Mouse (Mus musculus) hindbrain, postnatal 0 days (tissue): ENCODE data around the gene Tbc1d21. TPM values are rescaled to one million over a fixed set of nuclear protein-coding genes. Genes with fewer than 3 reads are reported as not detected.

Experiments
- ATAC-seq: fragments of 200-750 bp; cut with Nextera tagmentation; 2 replicates; pipeline ENCODE4 v1.8.0; 2017; ENCODE audit warnings: mild to moderate bottlenecking, moderate TSS enrichment, moderate library complexity
- DNase-seq: peaks from one replicate; pipeline ENCODE4 v3.0.0-alpha.2; 2015; ENCODE audit warnings: low spot score
- H3K27ac ChIP-seq: fragments of 300-500 bp; sonication (generic); 2 replicates; pipeline ENCODE4 v1.5.1; 2014; ENCODE audit warnings: mild to moderate bottlenecking
- H3K27me3 ChIP-seq: fragments of 300-500 bp; sonication (generic); 2 replicates; pipeline ENCODE4 v1.6.1; 2014; ENCODE audit warnings: low read length, mixed read lengths; ENCODE audit not compliant: insufficient read depth
- H3K36me3 ChIP-seq: fragments of 300-500 bp; sonication (generic); 2 replicates; pipeline ENCODE4 v1.6.1; 2014; ENCODE audit warnings: low read length, mixed read lengths; ENCODE audit not compliant: insufficient read depth
- H3K4me1 ChIP-seq: fragments of 300-500 bp; sonication (generic); 2 replicates; pipeline ENCODE4 v1.6.1; 2014; ENCODE audit warnings: antibody characterized with exemption, low read length, mixed read lengths; ENCODE audit not compliant: insufficient read depth
- H3K4me2 ChIP-seq: fragments of 300-500 bp; sonication (generic); 2 replicates; pipeline ENCODE4 v1.6.1; 2014; ENCODE audit warnings: low read depth, mild to moderate bottlenecking, low read length, moderate library complexity, mixed read lengths
- H3K4me3 ChIP-seq: fragments of 300-500 bp; sonication (generic); 2 replicates; pipeline ENCODE4 v1.5.1; 2014; ENCODE audit warnings: low read length
- H3K9ac ChIP-seq: fragments of 300-500 bp; sonication (generic); replicated peaks from 2 replicates; pipeline ENCODE4 v1.6.1; 2014; ENCODE audit warnings: mild to moderate bottlenecking, low read length, moderate library complexity, mixed read lengths
- H3K9me3 ChIP-seq: fragments of 300-500 bp; sonication (generic); 2 replicates; pipeline ENCODE4 v1.6.1; 2016; ENCODE audit warnings: low read length, mixed read lengths
- CTCF ChIP-seq: IDR thresholded peaks from 2 replicates; pipeline ENCODE4 v1.5.1; 2016; ENCODE audit warnings: antibody characterized with exemption, control low read depth, low read depth
- WGBS: fragments of 180-500 bp; shearing (Covaris S2); extraction: QIAGEN DNeasy Blood & Tissue Kit; methylation state at CpG from one replicate; pipeline ENCODE4 v1.1.7; 2014; 5-methylcytosine and 5-hydroxymethylcytosine counted together
- polyA plus RNA-seq: library from polyadenylated mRNA; unstranded; fragments of >200 nt; fragmentation: Nextera tagmentation; extraction: Ambion mirVana; gene quantifications from 2 replicates; pipeline ENCODE4 v1.2.1, GENCODE M21; 2015
- total RNA-seq: library from RNA; depleted of rRNA; stranded (reverse); fragments of >200 nt; gene quantifications from 2 replicates; pipeline ENCODE4 v1.2.3, GENCODE M21; 2014

Tbc1d21 gene
- total and polyA plus RNA-seq, 2 experiments from 2014 or later: not detected

GRCm38 (mm10) chr9:58326477-58327180 is 43.6 kb downstream of the Tbc1d21 start:
- DNase-seq: no peak
- ATAC-seq: no peak
- no peaks in the 10 kb centered on the region for H3K4me1 ChIP-seq
- TF ChIP-seq CTCF: no peak
- H3K9me3 ChIP-seq: no peaks in the 10 kb centered on the region
- no peak overlapping the region for H3K4me2 ChIP-seq
- H3K9ac ChIP-seq: no peak overlapping the region
- H3K36me3 ChIP-seq: no peaks in the 10 kb centered on the region
- WGBS: 37% methylated on average over 4 of the region's 4 CpGs
- no peaks in the 10 kb centered on the region for H3K27me3 ChIP-seq
- H3K4me3 ChIP-seq: no peak overlapping the region
- H3K27ac ChIP-seq: no peak overlapping the region

DNA sequence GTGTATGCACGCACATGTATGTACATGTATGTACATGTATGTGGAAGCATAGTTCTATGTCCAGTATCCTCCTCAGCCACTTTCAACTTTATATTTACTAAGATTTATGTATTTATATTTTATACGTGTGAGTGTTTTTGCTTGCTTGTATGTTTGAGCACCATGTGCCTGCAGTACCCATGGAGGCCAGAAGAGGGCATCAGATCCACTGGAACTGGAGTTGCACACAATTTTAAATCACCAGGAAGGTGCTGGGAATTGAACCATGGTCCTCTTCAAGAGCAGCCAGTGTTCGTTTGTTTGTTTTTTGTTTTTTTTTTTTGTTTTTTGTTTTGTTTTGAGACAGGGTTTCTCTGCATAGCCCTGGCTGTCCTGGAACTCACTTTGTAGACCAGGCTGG is 48.6 kb downstream of the Tbc1d21 start:
- Histone ChIP-seq H3K4me3 (no peak overlapping the region), H3K4me1 (peaks cover 7% of the 10 kb centered on the region; the same call in 1 of the 2 replicates), H3K9me3 (no peaks in the 10 kb centered on the region), H3K36me3 (no peaks in the 10 kb centered on the region), H3K27me3 (no peaks in the 10 kb centered on the region), H3K4me2 (no peak overlapping the region), H3K9ac (no peak overlapping the region), H3K27ac (no peak overlapping the region)
- TF ChIP-seq CTCF: peak; percentile 48
- DNase-seq (no peak), ATAC-seq (no peak)
- WGBS: 93% methylated on average over 3 of the region's 3 CpGs

DNA sequence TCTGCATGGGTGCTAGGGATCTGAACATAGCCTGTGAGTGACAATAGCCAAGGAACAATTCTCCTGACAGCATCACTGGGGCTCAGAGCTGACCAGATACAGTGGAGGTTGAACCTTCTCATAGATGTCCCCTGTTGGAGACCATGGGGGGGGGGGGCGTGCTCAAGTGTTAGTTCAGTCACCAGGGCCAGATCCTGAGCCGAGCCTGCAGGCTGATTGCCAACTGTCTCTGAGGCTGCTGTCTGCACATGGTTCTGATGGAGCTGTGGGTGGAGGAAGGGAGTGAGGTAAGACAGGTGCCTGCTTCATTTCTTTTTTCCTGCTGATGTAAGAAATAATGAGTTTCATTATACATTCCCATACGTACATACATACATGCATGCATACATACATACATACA is 51.9 kb downstream of the Tbc1d21 start:
- ATAC-seq: no peak
- Histone ChIP-seq H3K27ac (no peak overlapping the region), H3K9ac (no peak overlapping the region), H3K4me1 (peaks cover 24% of the 10 kb centered on the region), H3K9me3 (no peaks in the 10 kb centered on the region), H3K4me3 (no peak overlapping the region), H3K27me3 (no peaks in the 10 kb centered on the region), H3K36me3 (no peaks in the 10 kb centered on the region), H3K4me2 (no peak overlapping the region)
- 64% methylated on average over 3 of the region's 3 CpGs for WGBS
- no peak for TF ChIP-seq CTCF
- no peak for DNase-seq

DNA sequence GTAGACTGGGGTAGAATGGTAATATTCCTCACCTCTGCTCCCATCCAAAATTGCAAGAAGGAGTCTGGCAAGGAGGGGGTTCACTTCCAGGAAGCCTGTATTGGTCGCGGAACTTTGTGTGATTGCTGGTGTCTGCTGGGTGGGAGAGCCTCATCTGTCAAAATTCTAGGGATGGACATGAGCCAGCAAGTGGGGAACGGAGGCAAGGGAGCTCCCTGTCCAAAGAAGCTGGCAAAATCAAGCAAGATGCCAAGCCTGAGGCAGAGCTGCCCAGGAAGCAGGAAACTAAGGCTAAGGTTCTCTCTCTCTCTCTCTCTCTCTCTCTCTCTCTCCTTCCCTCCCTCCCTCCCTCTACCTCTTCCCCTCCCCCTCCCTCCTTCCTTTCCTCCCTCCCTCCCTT is 52.9 kb downstream of the Tbc1d21 start:
- Histone ChIP-seq H3K4me2 (no peak overlapping the region), H3K36me3 (no peaks in the 10 kb centered on the region), H3K4me1 (peaks cover 33% of the 10 kb centered on the region), H3K9ac (no peak overlapping the region), H3K9me3 (no peaks in the 10 kb centered on the region), H3K27me3 (no peaks in the 10 kb centered on the region), H3K4me3 (no peak overlapping the region), H3K27ac (no peak overlapping the region)
- TF ChIP-seq CTCF: no peak
- ATAC-seq: no peak
- DNase-seq: no peak
- 33% methylated on average over 3 of the region's 3 CpGs for WGBS

DNA sequence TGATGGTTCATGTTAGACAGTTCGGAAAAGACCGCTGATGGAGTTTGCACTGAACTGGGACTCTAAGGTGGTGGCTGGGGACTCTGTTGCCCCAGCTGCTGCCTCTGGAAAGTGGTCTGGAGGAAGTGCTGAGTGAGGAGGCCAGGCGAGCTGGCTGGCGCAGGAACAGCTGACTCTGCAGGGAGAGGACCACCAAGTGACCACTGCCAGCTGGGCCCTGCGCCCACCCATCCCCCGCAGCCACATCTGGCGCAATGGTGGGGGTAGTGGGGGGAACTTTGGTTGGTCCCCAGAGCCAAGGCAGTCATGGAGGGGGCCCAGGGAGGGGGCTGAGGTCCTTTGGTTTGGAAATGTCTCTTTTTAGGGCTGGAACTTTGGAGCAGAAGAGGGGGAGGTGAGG is 53.5 kb downstream of the Tbc1d21 start:
- no peak overlapping the region for H3K9ac ChIP-seq
- TF ChIP-seq CTCF: no peak
- 55% methylated on average over 7 of the region's 7 CpGs for WGBS
- DNase-seq (no peak), ATAC-seq (no peak)
- H3K27ac ChIP-seq: no peak overlapping the region
- H3K36me3 ChIP-seq: no peaks in the 10 kb centered on the region
- peaks cover 33% of the 10 kb centered on the region for H3K4me1 ChIP-seq
- H3K9me3 ChIP-seq: no peaks in the 10 kb centered on the region
- H3K27me3 ChIP-seq: no peaks in the 10 kb centered on the region
- H3K4me3 ChIP-seq: no peak overlapping the region
- H3K4me2 ChIP-seq: no peak overlapping the region

GRCm38 (mm10) chr9:58315850-58316249 is 54.4 kb downstream of the Tbc1d21 start:
- no peaks in the 10 kb centered on the region for H3K36me3 ChIP-seq
- DNase-seq (no peak), ATAC-seq (no peak)
- H3K27me3 ChIP-seq: 0 out of 2 replicates have a peak, but pooled peaks cover 3% of the 10 kb centered on the region
- H3K4me2 ChIP-seq: no peak overlapping the region
- 81% methylated on average over 2 of the region's 2 CpGs for WGBS
- H3K27ac ChIP-seq: no peak overlapping the region
- TF ChIP-seq CTCF: no peak
- H3K4me3 ChIP-seq: no peak overlapping the region
- H3K4me1 ChIP-seq: peaks cover 33% of the 10 kb centered on the region
- no peak overlapping the region for H3K9ac ChIP-seq
- H3K9me3 ChIP-seq: no peaks in the 10 kb centered on the region

DNA sequence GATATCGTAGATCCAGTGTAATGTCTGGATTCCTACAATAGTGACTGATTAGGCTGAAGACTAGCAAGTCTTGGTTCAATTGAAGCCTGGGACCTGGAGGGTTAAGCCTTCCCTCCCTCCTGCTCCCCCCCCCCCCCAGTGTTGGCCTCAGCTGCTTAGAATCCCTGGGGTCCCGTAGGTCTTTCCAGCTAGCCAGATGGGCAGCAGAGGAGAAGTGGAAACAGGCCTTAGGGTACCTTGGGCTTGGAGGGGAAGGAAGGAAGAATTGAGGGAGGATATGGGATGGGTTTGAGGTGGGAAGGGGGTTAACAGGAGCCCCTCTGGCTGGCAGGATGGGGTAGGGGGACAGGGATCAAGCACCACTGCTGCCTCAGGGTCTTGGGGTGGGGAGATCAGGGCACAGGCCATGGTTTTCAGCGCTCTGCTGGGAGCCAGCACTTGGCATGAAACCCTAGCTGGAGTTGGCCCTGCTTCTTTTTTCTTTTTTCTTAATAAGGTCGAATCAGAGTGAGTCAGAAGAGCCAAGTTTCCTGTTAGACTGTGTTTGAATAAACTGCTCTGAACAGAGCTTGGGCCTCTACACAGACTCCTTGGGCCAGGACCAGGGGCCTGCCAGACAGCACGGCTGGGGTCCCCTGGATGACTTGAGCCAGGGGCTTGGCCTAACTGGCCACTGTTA is 55.4 kb downstream of the Tbc1d21 start:
- Histone ChIP-seq H3K4me1 (peaks cover 33% of the 10 kb centered on the region), H3K27ac (peak overlapping the region; percentile 54), H3K9me3 (no peaks in the 10 kb centered on the region), H3K9ac (no peak overlapping the region), H3K27me3 (0 out of 2 replicates have a peak, but pooled peaks cover 3% of the 10 kb centered on the region), H3K36me3 (no peaks in the 10 kb centered on the region), H3K4me3 (no peak overlapping the region), H3K4me2 (no peak overlapping the region)
- DNase-seq (peak; percentile 74), ATAC-seq (peak; percentile 72)
- WGBS: 36% methylated on average over 5 of the region's 5 CpGs
- no peak for TF ChIP-seq CTCF
